Mouse (Mus musculus): Measurements from ENCODE around the gene Tex2. TPM values are rescaled to one million over a fixed set of nuclear protein-coding genes. Genes with fewer than 3 reads are reported as not detected.

The Tex2 gene
- polyA plus RNA-seq, 1 experiment from 2014 or later = 37.5 TPM

- no peak overlapping the region for H3K27ac ChIP-seq (ENCODE audit: low read length)
- no peak overlapping the region for H3K4me2 ChIP-seq (ENCODE audit: low read length)
- no peak for ATAC-seq
- WGBS = 96% methylated on average over 4 of the region's 4 CpGs
- no peaks in the 10 kb centered on the region for H3K4me1 ChIP-seq (ENCODE audit: control insufficient read depth, insufficient read depth, low read length)
- H3K9me3 ChIP-seq (replicated peaks; ENCODE audit: control insufficient read depth, low read length, poor library complexity, severe bottlenecking) = no peaks in the 10 kb centered on the region
- H3K4me3 ChIP-seq (ENCODE audit: low read depth, low read length) = no peak overlapping the region
- peaks cover 10% of the 10 kb centered on the region for H3K36me3 ChIP-seq (ENCODE audit: control insufficient read depth, insufficient read depth, low read length)
- no peaks in the 10 kb centered on the region for H3K27me3 ChIP-seq (ENCODE audit: control insufficient read depth, insufficient read depth, low read depth, low read length)
- H3K9ac ChIP-seq (ENCODE audit: low read depth, low read length) = no peak overlapping the region
Observed at GRCm38 (mm10) chr11:106546081-106546480, 67.1 kb downstream of the Tex2 start.

GRCm38 (mm10) chr11:106544916-106545315, 68.3 kb downstream of the Tex2 start:
- Histone ChIP-seq H3K27me3 (ENCODE audit: control insufficient read depth, insufficient read depth, low read depth, low read length) (no peaks in the 10 kb centered on the region), H3K36me3 (ENCODE audit: control insufficient read depth, insufficient read depth, low read length) (peaks cover 10% of the 10 kb centered on the region), H3K9me3 (replicated peaks; ENCODE audit: control insufficient read depth, low read length, poor library complexity, severe bottlenecking) (no peaks in the 10 kb centered on the region), H3K4me2 (ENCODE audit: low read length) (no peak overlapping the region), H3K4me1 (ENCODE audit: control insufficient read depth, insufficient read depth, low read length) (no peaks in the 10 kb centered on the region), H3K9ac (ENCODE audit: low read depth, low read length) (no peak overlapping the region), H3K27ac (ENCODE audit: low read length) (no peak overlapping the region), H3K4me3 (ENCODE audit: low read depth, low read length) (no peak overlapping the region)
- no peak for ATAC-seq
- 91% methylated on average over 9 of the region's 9 CpGs for WGBS

- Histone ChIP-seq H3K4me1 (ENCODE audit: control insufficient read depth, insufficient read depth, low read length) (no peaks in the 10 kb centered on the region), H3K27me3 (ENCODE audit: control insufficient read depth, insufficient read depth, low read depth, low read length) (no peaks in the 10 kb centered on the region), H3K36me3 (ENCODE audit: control insufficient read depth, insufficient read depth, low read length) (peaks cover 10% of the 10 kb centered on the region), H3K9me3 (replicated peaks; ENCODE audit: control insufficient read depth, low read length, poor library complexity, severe bottlenecking) (no peaks in the 10 kb centered on the region), H3K9ac (ENCODE audit: low read depth, low read length) (no peak overlapping the region), H3K27ac (ENCODE audit: low read length) (no peak overlapping the region), H3K4me3 (ENCODE audit: low read depth, low read length) (no peak overlapping the region), H3K4me2 (ENCODE audit: low read length) (no peak overlapping the region)
- WGBS = 79% methylated on average over 11 of the region's 11 CpGs
- no peak for ATAC-seq
Observed at GRCm38 (mm10) chr11:106544133-106544532, 69.1 kb downstream of the Tex2 start.

GRCm38 (mm10) chr11:106543006-106543405, 70.2 kb downstream of the Tex2 start:
- H3K4me2 ChIP-seq (ENCODE audit: low read length) = no peak overlapping the region
- H3K9ac ChIP-seq (ENCODE audit: low read depth, low read length) = no peak overlapping the region
- ATAC-seq = no peak
- H3K36me3 ChIP-seq (ENCODE audit: control insufficient read depth, insufficient read depth, low read length) = peaks cover 6% of the 10 kb centered on the region
- H3K9me3 ChIP-seq (replicated peaks; ENCODE audit: control insufficient read depth, low read length, poor library complexity, severe bottlenecking) = no peaks in the 10 kb centered on the region
- no peak overlapping the region for H3K4me3 ChIP-seq (ENCODE audit: low read depth, low read length)
- WGBS = 91% methylated on average over 13 of the region's 13 CpGs
- H3K4me1 ChIP-seq (ENCODE audit: control insufficient read depth, insufficient read depth, low read length) = no peaks in the 10 kb centered on the region
- no peaks in the 10 kb centered on the region for H3K27me3 ChIP-seq (ENCODE audit: control insufficient read depth, insufficient read depth, low read depth, low read length)
- no peak overlapping the region for H3K27ac ChIP-seq (ENCODE audit: low read length)

- no peaks in the 10 kb centered on the region for H3K4me1 ChIP-seq (ENCODE audit: control insufficient read depth, insufficient read depth, low read length)
- H3K9me3 ChIP-seq (replicated peaks; ENCODE audit: control insufficient read depth, low read length, poor library complexity, severe bottlenecking) = no peaks in the 10 kb centered on the region
- H3K9ac ChIP-seq (ENCODE audit: low read depth, low read length) = no peak overlapping the region
- no peak overlapping the region for H3K27ac ChIP-seq (ENCODE audit: low read length)
- peaks cover 6% of the 10 kb centered on the region for H3K36me3 ChIP-seq (ENCODE audit: control insufficient read depth, insufficient read depth, low read length)
- H3K4me3 ChIP-seq (ENCODE audit: low read depth, low read length) = no peak overlapping the region
- no peak overlapping the region for H3K4me2 ChIP-seq (ENCODE audit: low read length)
- no peak for ATAC-seq
- H3K27me3 ChIP-seq (ENCODE audit: control insufficient read depth, insufficient read depth, low read depth, low read length) = no peaks in the 10 kb centered on the region
Observed at GRCm38 (mm10) chr11:106542385-106542784, 70.8 kb downstream of the Tex2 start.

GRCm38 (mm10) chr11:106540506-106541268, 72.5 kb downstream of the Tex2 start:
- H3K4me1 ChIP-seq (ENCODE audit: control insufficient read depth, insufficient read depth, low read length) = peaks cover 10% of the 10 kb centered on the region
- H3K27me3 ChIP-seq (ENCODE audit: control insufficient read depth, insufficient read depth, low read depth, low read length) = no peaks in the 10 kb centered on the region
- H3K36me3 ChIP-seq (ENCODE audit: control insufficient read depth, insufficient read depth, low read length) = peaks cover 6% of the 10 kb centered on the region
- no peak overlapping the region for H3K4me3 ChIP-seq (ENCODE audit: low read depth, low read length)
- no peaks in the 10 kb centered on the region for H3K9me3 ChIP-seq (replicated peaks; ENCODE audit: control insufficient read depth, low read length, poor library complexity, severe bottlenecking)
- no peak overlapping the region for H3K9ac ChIP-seq (ENCODE audit: low read depth, low read length)
- 80% methylated on average over 13 of the region's 13 CpGs for WGBS
- no peak overlapping the region for H3K27ac ChIP-seq (ENCODE audit: low read length)
- no peak overlapping the region for H3K4me2 ChIP-seq (ENCODE audit: low read length)
- ATAC-seq = no peak

- H3K27ac ChIP-seq (ENCODE audit: low read length) = peak overlapping the region; percentile 80
- 22% methylated on average over 11 of the region's 11 CpGs for WGBS
- H3K27me3 ChIP-seq (ENCODE audit: control insufficient read depth, insufficient read depth, low read depth, low read length) = no peaks in the 10 kb centered on the region
- H3K9me3 ChIP-seq (replicated peaks; ENCODE audit: control insufficient read depth, low read length, poor library complexity, severe bottlenecking) = no peaks in the 10 kb centered on the region
- H3K4me3 ChIP-seq (ENCODE audit: low read depth, low read length) = no peak overlapping the region
- H3K4me1 ChIP-seq (ENCODE audit: control insufficient read depth, insufficient read depth, low read length) = peaks cover 10% of the 10 kb centered on the region
- H3K9ac ChIP-seq (ENCODE audit: low read depth, low read length) = peak overlapping the region; percentile 49
- ATAC-seq = peak; percentile 68
- no peaks in the 10 kb centered on the region; the same call in 1 of the 2 replicates for H3K36me3 ChIP-seq (ENCODE audit: control insufficient read depth, insufficient read depth, low read length)
- H3K4me2 ChIP-seq (ENCODE audit: low read length) = no peak overlapping the region
Observed at GRCm38 (mm10) chr11:106536253-106536912, 76.8 kb downstream of the Tex2 start.

- H3K36me3 ChIP-seq (ENCODE audit: control insufficient read depth, insufficient read depth, low read length) = no peaks in the 10 kb centered on the region; the same call in 1 of the 2 replicates
- no peak overlapping the region for H3K4me3 ChIP-seq (ENCODE audit: low read depth, low read length)
- H3K27me3 ChIP-seq (ENCODE audit: control insufficient read depth, insufficient read depth, low read depth, low read length) = no peaks in the 10 kb centered on the region
- peak overlapping the region; percentile 80 for H3K27ac ChIP-seq (ENCODE audit: low read length)
- ATAC-seq = peak; percentile 63; the same call in 1 of the 2 replicates
- H3K4me2 ChIP-seq (ENCODE audit: low read length) = no peak overlapping the region
- H3K4me1 ChIP-seq (ENCODE audit: control insufficient read depth, insufficient read depth, low read length) = peaks cover 10% of the 10 kb centered on the region
- H3K9me3 ChIP-seq (replicated peaks; ENCODE audit: control insufficient read depth, low read length, poor library complexity, severe bottlenecking) = no peaks in the 10 kb centered on the region
- no peak overlapping the region; the same call in 1 of the 2 replicates for H3K9ac ChIP-seq (ENCODE audit: low read depth, low read length)
- 82% methylated on average over 9 of the region's 9 CpGs for WGBS
Observed at GRCm38 (mm10) chr11:106535660-106536252, 77.5 kb downstream of the Tex2 start.

Measured in midbrain, embryonic 16.5 days (tissue).